Mouse (Mus musculus): Measurements from ENCODE around the gene Ktn1.

Gene Ktn1

GRCm38 (mm10) chr14:47735354-47735753, 87.1 kb downstream of the Ktn1 start:
- ChIA-PET POLR2A (interaction anchor here in 2 of 4 experiments (0.5 to 0.6 kb wide), 2 partner anchors 293 to 350 kb away, joined by 3 to 4 read pairs; no protein-coding TSS in a partner anchor), CTCF (no interaction called here)

- CTCF ChIA-PET = interaction anchor here in 1 of 4 experiments (1.0 kb wide), 1 partner anchor 631 kb away, joined by 3 read pairs; no protein-coding TSS in a partner anchor
- POLR2A ChIA-PET = interaction anchor here in 1 of 4 experiments (1.0 kb wide), 1 partner anchor 10 kb away, joined by 3 read pairs; no protein-coding TSS in a partner anchor
These were observed 88.2 kb downstream of the Ktn1 start for GRCm38 (mm10) chr14:47736471-47736870.

GRCm38 (mm10) chr14:47740316-47740996, 92.2 kb downstream of the Ktn1 start:
- ChIA-PET POLR2A (interaction anchor here in 1 of 4 experiments (0.9 kb wide), 1 partner anchor 9 kb away, joined by 3 read pairs; no protein-coding TSS in a partner anchor), CTCF (no interaction called here)

DNA sequence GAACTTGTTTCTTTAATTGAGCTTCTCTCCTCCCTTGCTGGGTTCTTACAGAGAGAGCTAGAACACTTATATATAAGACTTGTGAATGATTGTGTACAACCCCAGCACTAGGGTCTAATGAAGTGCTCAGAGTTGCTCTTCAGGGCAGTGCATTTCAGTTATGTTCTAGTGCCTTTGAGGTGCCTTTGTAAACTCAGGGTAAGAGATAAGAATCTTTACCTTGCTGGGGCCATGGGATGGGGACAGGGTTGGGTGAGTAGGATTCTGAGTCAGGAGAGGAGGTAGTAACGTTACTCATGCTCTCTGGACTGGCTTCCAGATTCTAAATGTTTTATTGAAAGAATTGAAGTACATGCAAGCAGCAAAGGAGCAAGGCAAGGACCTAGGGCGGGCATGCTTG, 92.8 kb downstream of the Ktn1 start:
- POLR2A ChIA-PET = interaction anchor here in 1 of 4 experiments (0.9 kb wide), 1 partner anchor 10 kb away, joined by 3 read pairs; no protein-coding TSS in a partner anchor
- CTCF ChIA-PET = no interaction called here

DNA sequence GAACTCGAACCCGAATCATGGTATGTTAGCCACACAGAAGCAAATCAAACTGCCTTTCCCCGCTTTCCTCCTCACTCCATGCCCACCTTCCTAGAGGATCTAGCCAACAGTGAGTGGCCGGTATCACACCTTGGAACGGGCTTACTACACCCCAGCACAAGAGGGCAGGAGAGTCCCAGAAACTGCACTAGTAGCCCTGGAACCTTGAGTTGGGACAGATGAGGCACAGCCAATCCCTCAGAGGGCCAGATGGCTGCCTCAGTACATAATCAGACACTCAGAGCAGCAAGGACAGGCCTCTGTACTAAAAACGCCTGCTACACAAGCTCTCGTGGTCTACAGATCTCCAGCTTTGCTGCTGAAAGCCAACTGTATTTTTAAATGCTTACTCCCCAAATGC, 94.4 kb downstream of the Ktn1 start:
- POLR2A ChIA-PET = no interaction called here
- CTCF ChIA-PET = interaction anchor here in 2 of 4 experiments (0.7 kb wide), 2 partner anchors 160 to 253 kb away, joined by 3 read pairs; no protein-coding TSS in a partner anchor

DNA sequence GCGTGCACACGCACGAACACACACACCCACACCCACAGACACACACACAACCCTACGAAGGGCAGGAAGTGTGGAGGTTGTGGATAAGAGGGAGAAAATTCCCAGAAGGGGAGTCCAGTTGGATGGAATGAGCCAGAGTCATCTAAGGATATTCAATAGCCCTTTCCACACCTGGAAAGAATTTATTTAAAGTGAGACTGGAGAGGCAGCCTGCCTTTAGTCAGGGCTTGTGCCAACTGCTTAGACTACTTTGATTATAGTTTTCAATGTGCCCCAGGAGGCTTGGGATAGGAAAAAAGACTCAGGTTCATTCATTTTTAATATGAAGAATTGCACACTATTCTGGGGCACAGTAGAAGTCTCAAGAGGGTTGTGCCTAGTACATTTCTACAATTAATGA, 96.8 kb downstream of the Ktn1 start:
- ChIA-PET POLR2A (interaction anchor here in 1 of 4 experiments (0.5 kb wide), 1 partner anchor 415 kb away, joined by 3 read pairs; no protein-coding TSS in a partner anchor), CTCF (no interaction called here)

- ChIA-PET CTCF (no interaction called here), POLR2A (interaction anchor here in 1 of 4 experiments (0.6 to 1.4 kb wide), 2 partner anchors 9 to 176 kb away, joined by 4 read pairs; no protein-coding TSS in a partner anchor)
These were observed 99.3 kb downstream of the Ktn1 start for GRCm38 (mm10) chr14:47747536-47747935.

- ChIA-PET CTCF (no interaction called here), POLR2A (no interaction called here)
These were observed 100.5 kb downstream of the Ktn1 start for GRCm38 (mm10) chr14:47748714-47749113.

GRCm38 (mm10) chr14:47751422-47752205, 103.4 kb downstream of the Ktn1 start:
- CTCF ChIA-PET = interaction anchor here in 1 of 4 experiments (0.8 kb wide), 1 partner anchor 605 kb away, joined by 3 read pairs; no protein-coding TSS in a partner anchor
- POLR2A ChIA-PET = no interaction called here

- ChIA-PET CTCF (interaction anchor here in 1 of 4 experiments (0.6 kb wide), 1 partner anchor 677 kb away, joined by 3 read pairs; no protein-coding TSS in a partner anchor), POLR2A (interaction anchor here in 2 of 4 experiments (0.5 to 1.0 kb wide), 4 partner anchors 101 to 110 kb away, joined by 3 to 5 read pairs (median 3); no protein-coding TSS in a partner anchor)
These were observed 105.3 kb downstream of the Ktn1 start for GRCm38 (mm10) chr14:47753561-47753960.

GRCm38 (mm10) chr14:47754253-47754897, 106.1 kb downstream of the Ktn1 start:
- ChIA-PET CTCF (interaction anchor here in 2 of 4 experiments (0.6 kb wide), 2 partner anchors 130 to 136 kb away, joined by 3 read pairs; no protein-coding TSS in a partner anchor), POLR2A (interaction anchor here in 1 of 4 experiments (0.7 kb wide), 1 partner anchor 10 kb away, joined by 3 read pairs; no protein-coding TSS in a partner anchor)

- ChIA-PET POLR2A (interaction anchor here in 1 of 4 experiments (1.1 to 1.4 kb wide), 2 partner anchors 9 to 79 kb away, joined by 3 to 4 read pairs; no protein-coding TSS in a partner anchor), CTCF (interaction anchor here in 1 of 4 experiments (0.5 to 0.6 kb wide), 2 partner anchors 223 to 1358 kb away, joined by 4 to 5 read pairs; no protein-coding TSS in a partner anchor)
These were observed 108.3 kb downstream of the Ktn1 start for GRCm38 (mm10) chr14:47756411-47757065.

DNA sequence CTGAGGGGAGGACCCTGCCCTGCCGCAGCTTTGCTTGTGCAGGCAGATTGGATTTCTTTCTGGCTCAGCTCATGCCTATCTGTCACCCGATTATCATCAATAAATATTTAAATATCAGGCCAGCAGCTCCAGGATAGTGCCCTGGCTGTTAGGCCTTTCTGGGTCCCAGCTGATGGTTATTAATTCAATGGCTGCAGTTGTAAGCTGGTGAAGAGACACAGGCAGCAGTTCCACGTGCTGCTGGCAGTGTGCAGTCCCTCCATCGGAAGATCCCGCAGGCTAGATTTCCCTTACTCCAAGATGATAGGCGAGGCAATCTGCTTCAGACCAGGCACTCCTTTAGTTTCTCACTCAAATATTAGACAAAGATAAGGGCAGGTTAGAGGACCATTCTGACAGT, 116.9 kb downstream of the Ktn1 start:
- CTCF ChIA-PET = no interaction called here
- POLR2A ChIA-PET = no interaction called here

GRCm38 (mm10) chr14:47765796-47766195, 117.5 kb downstream of the Ktn1 start:
- POLR2A ChIA-PET = no interaction called here
- CTCF ChIA-PET = no interaction called here

- POLR2A ChIA-PET = no interaction called here
- CTCF ChIA-PET = interaction anchor here in 2 of 4 experiments (0.6 to 0.7 kb wide), 2 partner anchors 20 to 164 kb away, joined by 4 to 13 read pairs; no protein-coding TSS in a partner anchor
These were observed 118.1 kb downstream of the Ktn1 start for GRCm38 (mm10) chr14:47766373-47766772.

GRCm38 (mm10) chr14:47771496-47771895, 123.2 kb downstream of the Ktn1 start:
- ChIA-PET CTCF (no interaction called here), POLR2A (no interaction called here)

DNA sequence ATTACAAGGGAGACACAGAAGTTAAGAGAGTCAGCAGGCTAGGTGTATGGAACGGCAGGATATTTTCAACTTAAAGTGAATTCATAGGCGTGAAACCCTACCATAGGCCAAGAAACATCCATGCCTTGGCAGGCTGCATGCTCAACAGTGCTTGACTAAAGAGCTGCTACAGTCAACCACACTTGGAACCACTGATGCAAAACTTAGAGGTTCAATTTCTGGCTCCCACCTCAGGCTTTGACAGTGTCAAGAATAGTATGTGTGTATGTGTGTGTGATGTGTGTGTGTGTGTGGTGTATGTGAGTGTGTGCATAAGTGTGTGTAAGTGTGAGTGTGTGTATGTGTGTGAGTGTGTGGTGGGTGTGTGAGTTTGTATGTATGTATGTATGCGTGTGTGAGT, 127.3 kb downstream of the Ktn1 start:
- CTCF ChIA-PET = no interaction called here
- POLR2A ChIA-PET = no interaction called here

DNA sequence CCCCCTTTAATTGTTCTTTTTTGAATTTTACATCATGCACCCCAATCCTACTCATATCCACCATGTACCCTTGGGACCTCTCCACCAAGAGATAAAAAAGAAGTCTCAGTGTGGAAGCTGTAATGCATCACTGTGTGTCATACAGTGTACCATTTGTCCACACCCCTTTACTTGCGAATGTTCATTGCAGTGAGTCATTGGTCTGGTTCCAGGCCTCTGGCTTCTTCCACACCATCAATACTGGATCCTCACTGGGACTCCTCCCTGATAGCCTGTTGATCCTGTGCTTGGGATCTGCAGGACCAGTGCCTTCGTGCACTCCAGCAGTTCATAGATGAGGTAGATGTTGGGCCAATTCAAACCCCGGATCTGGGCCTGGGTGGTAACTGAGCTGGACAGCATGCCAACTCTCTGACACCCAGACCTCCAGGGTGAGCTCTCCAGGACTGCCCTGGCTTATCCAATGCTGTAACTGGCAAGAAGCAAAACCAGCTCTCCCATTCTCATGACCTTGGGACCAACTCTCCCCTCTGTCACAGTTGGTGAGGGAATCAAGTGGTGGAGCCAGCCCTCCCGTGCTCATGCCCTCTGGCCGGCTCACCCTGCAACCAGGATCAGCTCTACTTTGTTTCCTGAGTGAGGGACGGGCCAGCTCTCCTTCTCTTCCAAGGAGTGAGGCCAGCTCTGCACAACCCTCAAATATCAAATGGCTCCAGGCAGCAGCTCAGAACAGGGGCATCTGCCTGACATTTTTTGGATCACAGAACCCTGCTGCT, 128.2 kb downstream of the Ktn1 start:
- ChIA-PET POLR2A (interaction anchor here in 1 of 4 experiments (0.5 to 0.6 kb wide), 2 partner anchors 119 to 357 kb away, joined by 3 to 5 read pairs; no protein-coding TSS in a partner anchor), CTCF (interaction anchor here in 2 of 4 experiments (0.6 kb wide), 2 partner anchors 11 to 582 kb away, joined by 3 read pairs; no protein-coding TSS in a partner anchor)
